28 mouse cellular contexts compared by ENCODE assay signal in the genomic region with DNA sequence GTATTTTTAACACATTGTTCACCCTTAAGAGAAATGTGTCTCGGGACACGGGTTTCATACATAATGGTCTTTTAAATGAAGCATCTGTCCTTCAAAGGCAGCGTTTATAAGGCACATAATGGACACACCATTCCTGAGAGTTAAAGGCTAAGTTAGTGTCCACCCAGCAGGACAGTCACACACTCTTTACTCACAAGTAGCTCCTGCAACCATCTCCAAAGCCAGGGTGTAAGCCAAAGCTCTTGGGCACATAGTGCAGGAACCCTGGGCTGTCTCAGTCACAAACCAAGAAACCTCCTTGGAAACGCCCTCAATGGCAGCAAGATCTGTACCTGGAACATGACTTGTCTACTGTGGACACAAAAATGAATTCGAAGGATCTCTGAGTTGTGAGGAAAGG.
"Had no signal": no experiment of that assay in that cellular context is flagged by ENCODE, and none has a peak within 500 bp of the region (broad histone marks: within the 10 kb centered on the region; RNA-seq: fewer than 3 reads in every experiment).

No protein-coding gene starts in this region.

- ATAC-seq: forebrain, embryonic 13.5 days; forebrain, embryonic 14.5 days; forebrain, embryonic 15.5 days; forebrain, embryonic 16.5 days; forebrain, postnatal 0 days had no signal

- DNase-seq: cerebellum, adult 2 months; cerebellum, adult 8-10 months; cerebellum, adult 9-10 months; cerebellum, adult 9-11 months; cerebellum, postnatal 10 days; cerebellum, postnatal 14 days; cerebellum, postnatal 25 days; cerebellum, postnatal 36 days; embryo, embryonic 11 days; forebrain, postnatal 0 days; gastrocnemius, adult 2 months; gastrocnemius, postnatal 10 days; gastrocnemius, postnatal 14 days; gastrocnemius, postnatal 25 days; gastrocnemius, postnatal 36 days; heart, adult 18-20 months; heart, adult 2 months had no signal

- H3K4me1 ChIP-seq: embryonic facial prominence, embryonic 10.5 days; embryonic facial prominence, embryonic 12.5 days; embryonic facial prominence, embryonic 13.5 days; embryonic facial prominence, embryonic 15.5 days; forebrain, embryonic 12.5 days; forebrain, embryonic 15.5 days had no signal

- H3K4me3 ChIP-seq: embryonic facial prominence, embryonic 10.5 days; embryonic facial prominence, embryonic 12.5 days; embryonic facial prominence, embryonic 13.5 days; embryonic facial prominence, embryonic 15.5 days; erythroblast, embryonic 14.5 days; forebrain, embryonic 10.5 days; forebrain, embryonic 12.5 days; forebrain, embryonic 13.5 days; forebrain, embryonic 15.5 days; gastrocnemius, adult 2 months; heart, adult 2 months had no signal

- H3K9me3 ChIP-seq: embryonic facial prominence, embryonic 10.5 days; embryonic facial prominence, embryonic 12.5 days; embryonic facial prominence, embryonic 13.5 days; embryonic facial prominence, embryonic 15.5 days; forebrain, embryonic 10.5 days; forebrain, embryonic 12.5 days; forebrain, embryonic 13.5 days; forebrain, embryonic 15.5 days had no signal

- H3K4me2 ChIP-seq: embryonic facial prominence, embryonic 12.5 days; embryonic facial prominence, embryonic 13.5 days; embryonic facial prominence, embryonic 15.5 days; forebrain, embryonic 12.5 days; forebrain, embryonic 13.5 days; forebrain, embryonic 15.5 days had no signal

- H3K9ac ChIP-seq: embryonic facial prominence, embryonic 12.5 days; embryonic facial prominence, embryonic 13.5 days; embryonic facial prominence, embryonic 15.5 days; forebrain, embryonic 12.5 days; forebrain, embryonic 13.5 days; forebrain, embryonic 15.5 days; forebrain, postnatal 0 days had no signal

- H3K27ac ChIP-seq: embryonic facial prominence, embryonic 10.5 days; embryonic facial prominence, embryonic 12.5 days; embryonic facial prominence, embryonic 13.5 days; embryonic facial prominence, embryonic 15.5 days; forebrain, embryonic 10.5 days; forebrain, embryonic 12.5 days; forebrain, embryonic 13.5 days; forebrain, embryonic 15.5 days; gastrocnemius, adult 2 months; heart, adult 2 months had no signal

- H3K36me3 ChIP-seq: embryonic facial prominence, embryonic 10.5 days; embryonic facial prominence, embryonic 12.5 days; embryonic facial prominence, embryonic 13.5 days; embryonic facial prominence, embryonic 15.5 days; forebrain, embryonic 10.5 days; forebrain, embryonic 12.5 days; forebrain, embryonic 15.5 days had no signal

- H3K27me3 ChIP-seq: embryonic facial prominence, embryonic 12.5 days; embryonic facial prominence, embryonic 13.5 days; embryonic facial prominence, embryonic 15.5 days; forebrain, embryonic 12.5 days; forebrain, embryonic 13.5 days; forebrain, embryonic 15.5 days had no signal
